Mouse (Mus musculus) kidney, postnatal 4 days (tissue): ENCODE data around the gene Cwc22.

Experiments
- DNase-seq, 2 experiments: peaks; one replicate each; pipeline ENCODE4 v3.0.0; 2021; ENCODE audit warnings: mixed read lengths in 2 of 2

The Cwc22 gene

DNA sequence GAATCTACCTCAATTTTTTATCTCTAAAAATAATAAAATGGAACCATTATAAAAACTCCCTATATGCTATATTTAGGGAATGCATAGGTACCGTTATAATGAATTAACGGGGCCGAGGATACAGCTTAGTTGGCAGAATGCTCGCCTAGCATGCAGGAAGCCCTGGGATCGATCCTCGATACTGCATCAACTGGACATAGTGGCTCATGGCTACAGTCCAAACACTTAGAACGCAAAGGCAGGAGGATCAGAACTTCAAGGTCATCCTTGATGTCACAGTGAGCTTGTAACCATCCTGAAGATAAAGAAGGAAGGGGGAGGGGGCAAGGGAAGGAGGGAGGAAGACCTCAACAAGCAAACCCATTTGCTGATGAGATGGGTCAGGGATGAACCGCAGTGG, 23.0 kb downstream of the Cwc22 start:
- no peak for DNase-seq

DNA sequence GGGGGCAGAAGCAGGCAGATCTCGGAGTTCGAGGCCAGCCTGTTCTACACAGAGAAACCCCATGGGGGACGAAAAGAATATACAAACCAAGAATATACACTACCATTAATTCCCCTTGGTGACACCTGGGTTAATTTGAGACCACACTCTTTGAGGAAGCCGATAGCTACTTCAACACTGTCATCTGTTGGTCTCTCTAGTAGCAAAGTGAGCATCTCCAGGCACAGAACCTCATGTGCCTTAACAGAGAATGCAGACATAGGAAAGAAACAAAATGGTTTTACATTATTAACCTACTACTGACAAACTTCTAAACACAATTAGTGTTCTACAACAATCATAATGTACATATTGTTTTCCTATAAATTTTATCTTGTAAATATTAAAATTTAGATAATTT, 24.9 kb downstream of the Cwc22 start:
- no peak for DNase-seq

GRCm38 (mm10) chr2:77920621-77921020, 25.6 kb downstream of the Cwc22 start:
- no peak for DNase-seq

DNA sequence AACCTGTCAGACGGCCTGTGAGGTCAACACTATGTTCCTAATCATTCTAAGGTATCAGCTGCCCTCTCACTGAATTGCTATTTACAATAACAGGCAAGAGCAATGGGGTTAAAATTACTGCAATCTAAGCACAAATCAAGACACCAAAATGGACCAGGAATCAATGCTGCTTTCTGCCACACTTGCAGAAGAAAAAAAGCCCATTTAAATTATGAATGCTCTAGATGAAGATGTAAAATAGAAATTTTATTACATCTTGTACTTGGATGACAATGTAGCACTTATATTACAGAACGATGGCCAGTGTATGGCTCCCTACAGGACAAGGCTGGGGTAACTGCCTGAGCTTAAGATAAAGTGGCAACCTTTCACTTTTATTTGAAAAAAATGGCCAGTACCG, 27.7 kb downstream of the Cwc22 start:
- DNase-seq = no peak

- DNase-seq = no peak
Measured at GRCm38 (mm10) chr2:77918006-77918405, 28.2 kb downstream of the Cwc22 start.

GRCm38 (mm10) chr2:77917360-77917734, 28.8 kb downstream of the Cwc22 start:
- DNase-seq = no peak

- no peak for DNase-seq
Measured at GRCm38 (mm10) chr2:77916586-77917359, 29.4 kb downstream of the Cwc22 start.

- DNase-seq = no peak
Measured at GRCm38 (mm10) chr2:77915187-77915586, 31.0 kb downstream of the Cwc22 start.

DNA sequence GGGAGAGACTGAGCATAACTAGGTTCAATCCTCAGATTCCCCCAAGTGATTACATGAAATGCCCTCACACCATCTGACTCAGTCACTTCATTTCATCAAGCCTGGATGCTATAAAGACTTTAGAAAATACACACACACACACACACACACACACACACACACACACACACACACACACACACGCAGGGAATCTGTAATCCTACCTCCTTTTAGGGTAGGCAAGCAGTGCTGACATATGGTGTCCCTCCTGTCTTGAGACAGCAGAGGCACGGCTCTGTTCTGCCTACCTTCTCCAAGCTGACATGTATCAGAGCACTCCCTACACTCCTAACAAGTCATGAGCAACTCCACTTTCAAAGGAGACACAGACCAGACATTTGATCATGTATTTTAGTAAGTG, 32.5 kb downstream of the Cwc22 start:
- no peak for DNase-seq

GRCm38 (mm10) chr2:77912197-77912596, 34.0 kb downstream of the Cwc22 start:
- DNase-seq = no peak

- no peak for DNase-seq
Measured at GRCm38 (mm10) chr2:77911452-77911851, 34.7 kb downstream of the Cwc22 start.

GRCm38 (mm10) chr2:77910216-77910615, 36.0 kb downstream of the Cwc22 start:
- DNase-seq = no peak

GRCm38 (mm10) chr2:77907164-77907563, 39.0 kb downstream of the Cwc22 start:
- no peak for DNase-seq

DNA sequence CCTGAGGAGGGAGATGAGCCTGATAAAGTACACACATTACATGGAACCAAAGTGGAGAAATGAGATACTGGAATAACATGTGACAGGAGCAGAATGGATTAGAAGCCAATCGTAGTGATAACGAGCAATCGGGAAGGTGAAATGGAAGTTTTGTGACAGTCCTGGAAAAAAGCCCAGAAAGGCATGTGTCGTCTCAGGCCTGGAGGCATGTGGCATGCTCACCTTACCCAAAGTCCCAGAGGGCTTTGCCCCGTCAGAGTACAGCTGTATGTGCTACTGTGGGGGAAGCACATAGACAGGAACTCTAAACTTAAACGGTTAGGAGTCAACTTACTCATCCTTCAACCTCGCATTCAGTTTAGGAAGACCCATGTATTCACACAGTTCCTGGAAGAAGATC, 41.2 kb downstream of the Cwc22 start:
- DNase-seq = no peak

DNA sequence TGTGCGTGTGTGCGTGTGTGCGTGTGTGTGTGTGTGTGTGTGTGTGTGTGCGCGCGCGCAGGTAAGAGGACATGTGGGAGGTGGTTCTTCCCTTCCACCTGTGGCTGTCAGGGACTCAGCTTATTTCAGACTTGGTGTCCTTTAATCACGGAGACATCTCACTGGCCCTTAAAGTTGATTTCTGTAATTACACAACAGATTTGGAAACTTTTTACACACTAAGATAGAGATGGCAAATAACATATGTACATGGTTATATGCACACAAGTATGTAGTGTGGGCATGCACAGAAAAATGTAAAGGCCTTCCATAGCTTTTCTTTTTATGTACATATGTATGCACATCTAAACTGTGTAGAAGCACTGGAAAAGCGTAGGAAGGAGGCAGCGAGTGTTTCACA, 41.7 kb downstream of the Cwc22 start:
- no peak for DNase-seq

DNA sequence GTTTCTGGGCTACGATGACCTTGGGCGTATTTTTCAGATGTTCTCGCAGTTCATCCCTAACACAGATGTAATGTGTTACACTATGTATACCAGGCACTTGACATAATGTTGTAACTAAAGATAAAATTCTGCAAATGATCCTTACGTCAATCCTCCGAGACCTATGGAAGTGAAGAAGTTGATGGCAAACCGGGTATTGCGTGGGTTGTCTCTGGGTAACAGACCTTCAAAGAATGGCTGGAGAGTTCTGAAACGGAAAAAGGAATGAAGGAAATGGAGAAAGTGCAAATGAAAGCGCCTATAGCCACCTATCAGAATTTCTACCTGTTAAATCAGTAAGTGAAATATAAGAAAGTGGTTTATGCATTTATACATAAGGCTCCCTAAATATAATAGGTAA, 42.2 kb downstream of the Cwc22 start:
- no peak for DNase-seq

- DNase-seq = no peak
Measured at GRCm38 (mm10) chr2:77903098-77903497, 43.1 kb downstream of the Cwc22 start.

- DNase-seq = no peak
Measured at GRCm38 (mm10) chr2:77901269-77901668, 44.9 kb downstream of the Cwc22 start.

- DNase-seq = no peak
Measured at GRCm38 (mm10) chr2:77900741-77901140, 45.4 kb downstream of the Cwc22 start.

DNA sequence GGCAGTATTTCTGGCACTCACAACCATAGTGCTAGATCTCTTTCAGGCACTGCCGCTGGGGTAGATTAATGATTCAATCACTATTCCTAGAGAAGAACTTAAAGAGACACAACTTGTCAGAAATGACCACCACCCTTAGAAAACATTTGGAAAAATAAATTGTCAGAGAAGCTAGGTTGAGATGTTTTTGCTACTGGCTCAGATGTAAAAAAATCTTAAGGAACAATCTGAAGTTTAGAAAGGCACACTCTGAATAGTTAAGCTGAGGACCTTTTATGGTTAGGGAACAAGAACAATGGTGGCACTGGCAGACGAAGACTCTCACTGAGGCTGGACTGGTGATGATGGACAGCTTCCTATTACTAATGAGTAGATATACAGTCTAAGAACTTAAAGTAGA, 46.1 kb downstream of the Cwc22 start:
- DNase-seq = no peak

DNA sequence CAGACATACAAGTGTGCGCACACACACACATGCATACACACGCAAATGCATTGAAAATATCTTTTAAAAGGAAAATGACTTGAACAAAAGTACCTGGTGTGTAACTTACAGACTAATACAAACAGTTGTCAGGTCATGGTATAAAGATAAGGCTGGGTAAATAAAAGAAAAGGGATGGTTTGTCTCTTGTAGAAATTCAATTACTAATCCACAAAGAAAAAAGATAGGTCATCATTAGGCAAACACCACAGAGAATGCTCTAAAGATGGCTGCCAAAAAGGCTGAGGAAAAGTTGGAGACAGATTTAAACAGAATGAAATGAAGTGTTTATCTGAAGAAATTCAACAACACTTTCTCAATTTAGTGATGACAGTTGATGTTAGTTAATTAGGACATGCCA, 47.7 kb downstream of the Cwc22 start:
- DNase-seq = no peak

- DNase-seq = no peak
Measured at GRCm38 (mm10) chr2:77897988-77898387, 48.2 kb downstream of the Cwc22 start.

DNA sequence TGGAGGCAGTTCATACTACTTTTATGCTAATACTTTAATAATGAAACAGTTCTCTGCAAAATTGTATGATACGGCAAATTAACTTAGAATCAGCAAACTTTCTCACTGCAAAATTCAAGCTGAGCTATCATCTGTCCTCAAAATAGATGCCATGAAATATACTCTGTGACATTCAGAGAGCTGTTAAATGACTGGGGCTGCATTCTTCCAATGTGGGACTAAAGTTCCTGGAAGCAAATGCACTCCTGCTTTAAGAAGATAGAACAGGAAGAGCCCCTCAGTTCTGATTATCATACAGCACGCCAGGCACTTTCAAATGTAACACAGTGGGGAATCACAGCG, 48.6 kb downstream of the Cwc22 start:
- DNase-seq = no peak

GRCm38 (mm10) chr2:77896843-77897557, 49.2 kb downstream of the Cwc22 start:
- no peak for DNase-seq
